Mouse (Mus musculus) forebrain, postnatal 0 days (tissue): ENCODE results near the gene Nos2. TPM values are rescaled to one million over a fixed set of nuclear protein-coding genes. Genes with fewer than 3 reads are reported as not detected.
"Not testable (repeated sequence)": the region's sequence is repeated elsewhere in the genome, so short reads cannot be mapped to it uniquely, and the experiment has no call there.

ENCODE experiments used
- ATAC-seq: fragments of 200-750 bp; cut with Nextera tagmentation; 2 replicates; pipeline ENCODE4 v1.8.0; 2017; ENCODE audit warnings: mild to moderate bottlenecking, moderate library complexity
- DNase-seq: peaks from one replicate; pipeline ENCODE4 v3.0.0-alpha.2; 2015
- H3K27ac ChIP-seq: fragments of 300-500 bp; sonication (generic); 2 replicates; pipeline ENCODE4 v1.5.1; 2014; ENCODE audit warnings: low read depth, mild to moderate bottlenecking, antibody characterized with exemption, low read length, moderate library complexity, mixed read lengths
- H3K27me3 ChIP-seq: fragments of 300-500 bp; sonication (generic); 2 replicates; pipeline ENCODE4 v1.6.1; 2014; ENCODE audit warnings: mild to moderate bottlenecking, low read length, mixed read lengths; ENCODE audit not compliant: insufficient read depth
- H3K36me3 ChIP-seq: fragments of 300-500 bp; sonication (generic); 2 replicates; pipeline ENCODE4 v1.6.1; 2014; ENCODE audit warnings: mild to moderate bottlenecking, moderate library complexity; ENCODE audit not compliant: insufficient read depth
- H3K4me1 ChIP-seq: fragments of 300-500 bp; sonication (generic); 2 replicates; pipeline ENCODE4 v1.6.1; 2014; ENCODE audit warnings: antibody characterized with exemption; ENCODE audit not compliant: insufficient read depth
- H3K4me2 ChIP-seq: fragments of 300-500 bp; sonication (generic); 2 replicates; pipeline ENCODE4 v1.6.1; 2014; ENCODE audit warnings: low read depth, mild to moderate bottlenecking, moderate library complexity
- H3K4me3 ChIP-seq: fragments of 300-500 bp; sonication (generic); 2 replicates; pipeline ENCODE4 v1.5.1; 2014; ENCODE audit warnings: low read depth, low read length, mixed read lengths
- H3K9ac ChIP-seq: fragments of 300-500 bp; sonication (generic); 2 replicates; pipeline ENCODE4 v1.6.1; 2014; ENCODE audit warnings: mild to moderate bottlenecking
- H3K9me3 ChIP-seq: fragments of 300-500 bp; sonication (generic); 2 replicates; pipeline ENCODE4 v1.6.1; 2016; ENCODE audit warnings: low read length
- CTCF ChIP-seq: sonication (generic); IDR thresholded peaks from 2 replicates; pipeline ENCODE4 v1.5.1; 2016; ENCODE audit warnings: antibody characterized with exemption, control low read depth, low read depth
- WGBS: fragments of 180-500 bp; shearing (Covaris S2); extraction: QIAGEN DNeasy Blood & Tissue Kit; methylation state at CpG from one replicate; pipeline ENCODE4 v1.1.7; 2014; 5-methylcytosine and 5-hydroxymethylcytosine counted together
- polyA plus RNA-seq: library from polyadenylated mRNA; unstranded; fragments of >200 nt; fragmentation: Nextera tagmentation; extraction: Ambion mirVana; gene quantifications from 2 replicates; pipeline ENCODE4 v1.2.1, GENCODE M21; 2015
- total RNA-seq: library from RNA; depleted of rRNA; stranded (reverse); fragments of >200 nt; gene quantifications from 2 replicates; pipeline ENCODE4 v1.2.3, GENCODE M21; 2014

The Nos2 gene
- total and polyA plus RNA-seq, 2 experiments from 2014 or later = 0.24 to 0.51 TPM

DNA sequence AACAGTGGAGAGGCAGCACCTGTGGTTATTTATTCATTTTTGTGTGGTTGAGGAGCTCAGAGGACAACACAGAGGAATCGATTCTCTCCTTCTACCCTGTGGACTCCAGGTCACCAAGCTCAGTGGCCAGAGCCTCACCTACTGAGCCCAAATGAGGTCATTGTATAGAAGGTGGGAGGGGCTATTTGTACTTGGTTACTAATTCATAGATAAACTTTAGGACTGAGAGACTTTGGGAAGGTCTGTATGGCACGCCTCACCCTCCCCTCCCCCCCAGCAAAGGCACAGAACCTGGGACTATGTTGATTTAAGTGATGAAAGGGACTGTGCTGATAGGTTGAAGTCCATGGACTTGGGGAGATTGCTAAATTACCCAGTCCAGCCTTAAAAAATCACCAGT lies 61.5 kb downstream of the Nos2 start:
- no peak for TF ChIP-seq CTCF
- ATAC-seq = no peak

DNA sequence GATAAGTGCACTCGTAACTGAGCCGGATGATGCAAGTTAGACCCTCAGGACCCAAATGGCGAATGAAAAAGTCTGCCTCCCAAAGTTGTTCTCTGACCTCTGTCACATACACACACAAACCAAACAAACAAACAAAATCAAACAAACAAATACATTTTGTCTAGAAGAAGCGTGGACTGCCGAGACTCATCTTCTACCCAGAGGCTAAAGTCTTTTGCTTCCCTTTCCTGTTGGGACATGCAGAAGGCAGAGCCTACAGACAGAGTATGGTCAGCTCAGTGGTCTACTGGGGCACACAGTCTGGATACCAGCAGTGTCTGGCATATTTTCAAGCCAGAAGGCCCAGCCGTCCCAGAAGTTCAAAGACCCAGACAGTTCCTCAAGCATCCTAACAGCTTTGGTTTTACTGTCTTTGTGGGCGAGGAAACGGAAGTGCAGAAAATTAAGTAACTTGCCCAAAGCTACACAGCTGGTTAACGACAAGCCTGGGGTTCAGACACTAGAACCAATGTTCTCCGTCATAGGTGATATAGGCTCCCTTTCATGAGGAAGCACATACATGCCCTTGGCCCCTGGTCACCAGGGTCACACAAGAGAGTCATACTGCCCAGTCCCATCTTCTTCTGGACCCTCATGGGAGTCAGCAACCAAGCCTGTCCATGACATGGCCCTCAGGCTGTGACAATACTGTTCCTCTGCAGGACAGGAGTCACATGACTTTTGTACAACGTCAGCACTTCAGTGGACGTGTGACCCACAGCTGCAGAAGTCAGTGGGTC lies 62.1 kb downstream of the Nos2 start:
- TF ChIP-seq CTCF = no peak
- no peak for DNase-seq
- Histone ChIP-seq H3K36me3 (no peaks in the 10 kb centered on the region), H3K27me3 (no peaks in the 10 kb centered on the region), H3K9ac (no peak overlapping the region), H3K4me2 (no peak overlapping the region), H3K9me3 (no peaks in the 10 kb centered on the region), H3K4me1 (no peaks in the 10 kb centered on the region), H3K27ac (no peak overlapping the region), H3K4me3 (no peak overlapping the region)
- ATAC-seq = no peak
- 88% methylated on average over 12 of the region's 12 CpGs for WGBS

More for the DNA sequence above, 61.5 kb downstream of the Nos2 start:
- DNase-seq = no peak
- WGBS = 82% methylated on average over 2 of the region's 2 CpGs
- Histone ChIP-seq H3K4me2 (no peak overlapping the region), H3K4me3 (no peak overlapping the region), H3K4me1 (no peaks in the 10 kb centered on the region), H3K27ac (no peak overlapping the region), H3K36me3 (no peaks in the 10 kb centered on the region), H3K27me3 (no peaks in the 10 kb centered on the region), H3K9ac (no peak overlapping the region), H3K9me3 (no peaks in the 10 kb centered on the region)

DNA sequence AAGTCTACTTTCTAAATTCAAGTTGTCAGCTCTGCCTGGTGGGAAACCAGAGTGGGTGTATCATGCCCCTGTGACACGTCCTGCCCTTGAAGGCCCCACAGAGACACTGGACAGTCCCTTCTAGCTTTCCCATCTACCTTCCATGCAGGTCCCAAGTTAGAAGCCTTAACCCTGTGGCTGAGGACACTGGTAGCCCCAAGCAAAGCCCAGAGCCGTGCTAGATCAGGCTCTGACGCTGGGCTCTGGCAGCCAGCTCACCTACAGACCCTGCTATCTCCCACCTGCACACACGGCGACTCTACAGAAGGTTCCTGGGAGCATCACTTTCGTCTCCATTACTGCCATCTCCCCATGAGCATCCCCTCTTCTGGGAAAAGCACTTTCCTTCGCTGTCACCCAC lies 63.0 kb downstream of the Nos2 start:
- Histone ChIP-seq H3K4me3 (no peak overlapping the region), H3K27me3 (no peaks in the 10 kb centered on the region), H3K36me3 (no peaks in the 10 kb centered on the region), H3K27ac (no peak overlapping the region), H3K4me1 (no peaks in the 10 kb centered on the region), H3K4me2 (peak overlapping the region; percentile 10; the same call in 1 of the 2 replicates), H3K9ac (no peak overlapping the region), H3K9me3 (no peaks in the 10 kb centered on the region)
- WGBS = 82% methylated on average over 7 of the region's 7 CpGs
- TF ChIP-seq CTCF = no peak
- DNase-seq (no peak), ATAC-seq (no peak)

DNA sequence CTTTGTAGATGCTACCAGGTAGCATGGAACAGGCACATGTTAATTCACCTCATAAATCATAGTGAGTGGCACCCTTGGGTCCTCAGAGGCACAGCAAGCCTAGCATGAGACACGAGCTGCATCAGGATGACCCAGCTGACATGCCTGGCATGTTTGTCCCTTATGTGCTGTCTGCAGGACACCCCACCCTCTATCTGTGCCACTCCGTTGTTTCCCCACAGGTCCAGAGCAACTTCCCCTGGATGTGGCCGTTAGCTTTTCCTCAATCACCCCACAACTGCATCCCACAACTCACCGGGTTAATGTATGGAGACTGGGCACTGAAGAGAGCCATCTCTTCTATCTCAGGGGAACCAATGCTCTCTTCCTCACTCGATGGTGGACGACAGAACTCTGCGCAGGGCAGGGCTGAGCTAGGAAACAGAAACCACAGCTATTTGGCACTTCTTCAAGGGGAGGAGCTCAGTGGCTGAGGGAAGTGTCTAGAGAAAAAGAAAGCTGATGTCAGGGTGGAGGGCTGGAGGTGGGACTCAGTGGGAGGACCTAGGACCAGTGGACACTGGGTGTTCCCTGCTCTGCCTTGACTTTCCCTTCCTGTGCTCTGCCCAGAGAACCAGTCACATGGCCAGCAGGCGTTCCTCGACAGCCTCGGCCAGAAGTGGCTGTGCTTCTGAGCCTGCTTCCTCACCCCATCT lies 64.0 kb downstream of the Nos2 start, which contains the start of gene Lgals9:
Gene Lgals9 (minus strand): TSS at position 464 of the 695 bp plus-strand sequence.
- Histone ChIP-seq H3K9ac (no peak within 1 kb of the TSS), H3K27ac (no peak within 1 kb of the TSS), H3K27me3 (no peaks in the 10 kb centered on the region), H3K4me3 (no peak within 1 kb of the TSS), H3K9me3 (no peaks in the 10 kb centered on the region), H3K36me3 (no peaks in the 10 kb centered on the region), H3K4me2 (peak within 1 kb of the TSS; percentile 10; the same call in 1 of the 2 replicates), H3K4me1 (no peaks in the 10 kb centered on the region)
- no peak for TF ChIP-seq CTCF
- WGBS = 77% methylated on average over 10 of the region's 10 CpGs
- ATAC-seq = no peak
- no peak for DNase-seq

DNA sequence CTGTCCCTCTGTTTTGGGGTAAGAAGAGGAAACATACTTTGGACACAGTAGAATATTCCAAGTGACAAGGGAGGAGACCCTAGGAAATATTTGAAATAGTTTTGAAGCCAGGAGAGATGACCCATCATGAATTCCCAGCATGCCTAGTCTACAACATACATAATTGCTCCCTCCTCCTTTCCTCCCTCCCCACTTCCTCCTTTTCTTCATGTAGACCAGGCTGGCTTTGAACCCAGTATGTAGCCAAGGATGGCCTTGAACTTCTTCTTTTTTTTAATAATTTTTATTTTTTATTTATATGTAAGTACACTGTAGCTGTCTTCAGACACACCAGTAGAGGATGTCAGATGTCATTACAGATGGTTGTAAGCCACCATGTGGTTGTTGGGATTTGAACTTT lies 64.9 kb downstream of the Nos2 start:
- H3K36me3 ChIP-seq = no peaks in the 10 kb centered on the region
- no peak for TF ChIP-seq CTCF
- H3K4me3 ChIP-seq = no peak overlapping the region
- no peak overlapping the region for H3K27ac ChIP-seq
- H3K27me3 ChIP-seq = no peaks in the 10 kb centered on the region
- no peaks in the 10 kb centered on the region for H3K9me3 ChIP-seq
- ATAC-seq (no peak), DNase-seq (no peak)
- no peak overlapping the region for H3K9ac ChIP-seq
- no peak overlapping the region for H3K4me2 ChIP-seq
- H3K4me1 ChIP-seq = no peaks in the 10 kb centered on the region

DNA sequence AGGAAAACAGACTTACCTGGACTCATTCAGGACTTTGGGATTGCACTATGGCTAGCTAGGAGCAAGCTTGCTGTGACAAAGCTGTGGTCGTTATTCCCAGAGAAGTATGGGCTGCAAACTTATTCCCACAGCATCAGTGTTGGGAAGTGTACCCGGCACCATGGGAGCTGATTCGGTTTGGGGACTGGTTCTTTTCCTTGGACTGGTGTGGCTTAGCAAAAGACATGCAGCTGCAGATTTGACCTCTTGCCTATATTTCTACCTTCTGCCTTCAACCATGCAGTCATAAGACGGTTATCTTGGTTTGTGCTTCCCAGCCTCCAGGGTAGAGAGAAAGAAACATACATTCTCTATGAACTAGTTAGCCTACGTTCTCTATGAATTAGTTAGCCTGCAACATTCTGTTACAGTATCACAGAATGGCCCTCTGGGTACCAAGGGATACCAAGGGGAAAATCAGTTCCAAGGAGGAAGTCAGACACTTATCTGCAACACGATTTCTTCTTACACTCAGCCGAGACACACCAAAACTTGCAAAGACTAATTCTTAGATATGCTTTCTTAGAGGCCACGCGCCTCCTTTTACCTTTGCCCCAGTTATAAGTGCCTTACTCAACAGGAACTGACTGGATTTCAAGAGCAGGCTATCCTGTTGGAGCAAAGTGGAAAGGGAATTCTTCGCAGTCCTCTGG lies 65.9 kb downstream of the Nos2 start:
- no peak for DNase-seq
- TF ChIP-seq CTCF = no peak
- no peak for ATAC-seq
- Histone ChIP-seq H3K4me1 (no peaks in the 10 kb centered on the region), H3K36me3 (no peaks in the 10 kb centered on the region), H3K27me3 (no peaks in the 10 kb centered on the region), H3K4me3 (no peak overlapping the region), H3K27ac (no peak overlapping the region), H3K9ac (no peak overlapping the region), H3K9me3 (no peaks in the 10 kb centered on the region), H3K4me2 (no peak overlapping the region)
- 94% methylated on average over 10 of the region's 10 CpGs for WGBS

DNA sequence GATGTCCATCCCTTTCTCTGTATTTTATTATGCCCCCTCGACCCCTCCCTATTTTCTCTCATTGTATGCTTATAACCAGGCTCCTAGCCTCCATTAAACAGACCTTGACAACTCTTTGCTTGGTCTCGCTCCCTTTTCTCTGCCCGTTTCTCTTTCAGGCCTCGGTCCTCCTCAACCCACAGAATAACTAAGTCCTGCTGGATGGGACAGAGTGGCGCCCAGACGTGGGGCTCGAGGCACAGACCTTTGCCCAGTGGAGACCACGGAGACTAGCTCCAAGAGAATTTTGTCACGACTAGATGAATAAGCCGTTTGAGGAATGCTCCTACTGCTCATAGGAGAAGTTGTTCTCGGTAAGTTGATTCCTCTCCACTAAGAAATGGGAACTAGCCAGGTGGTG lies 68.6 kb downstream of the Nos2 start:
- not testable (repeated sequence) for ATAC-seq, H3K27me3 ChIP-seq, H3K4me1 ChIP-seq

More for the DNA sequence above, 68.6 kb downstream of the Nos2 start:
- not testable (repeated sequence) for H3K4me2 ChIP-seq, DNase-seq, H3K27ac ChIP-seq, H3K9ac ChIP-seq, H3K36me3 ChIP-seq, H3K4me3 ChIP-seq, H3K9me3 ChIP-seq
- WGBS = 94% methylated on average over 11 of the region's 11 CpGs
